Mouse (Mus musculus) spleen, postnatal 36 days (tissue): ENCODE measurements around the gene A930002H24Rik.
"Not testable (repeated sequence)": the region's sequence is repeated elsewhere in the genome, so short reads cannot be mapped to it uniquely, and the experiment has no call there.

Experiments
- DNase-seq, 2 experiments: peaks; one replicate each; pipeline ENCODE4 v3.0.0; 2022; ENCODE audit warnings: low spot score in 2 of 2, mixed read lengths in 1 of 2

Gene A930002H24Rik

DNA sequence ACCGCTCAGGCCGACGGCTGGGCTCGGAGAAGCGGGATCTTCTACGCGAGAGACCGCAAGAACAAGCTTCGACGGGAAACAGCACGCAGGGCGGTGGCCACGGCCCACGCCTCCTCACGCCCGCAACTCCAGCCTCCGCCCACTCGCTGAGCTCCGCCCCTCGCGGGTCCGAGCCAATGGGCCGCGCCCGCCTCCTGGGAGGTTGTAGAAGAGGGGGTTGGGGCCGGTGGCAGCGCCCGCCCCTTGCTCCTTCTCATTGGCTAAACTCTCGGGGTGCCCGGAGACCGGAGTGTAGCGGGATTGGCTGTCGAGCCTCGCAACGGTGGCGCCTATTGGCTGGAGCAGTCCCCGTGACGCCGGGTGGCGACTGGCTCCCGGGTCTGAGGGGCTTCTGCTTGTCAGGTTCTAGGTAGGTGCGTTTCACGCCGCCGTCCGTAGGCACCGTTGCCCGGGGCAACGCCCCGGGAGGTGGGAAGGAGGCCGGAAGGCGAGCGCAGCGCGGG is at the start of gene A930002H24Rik:
TSS of gene A930002H24Rik (minus strand) at position 145 of the 503 bp plus-strand sequence.
- peak; percentile 91 to 92 for DNase-seq

DNA sequence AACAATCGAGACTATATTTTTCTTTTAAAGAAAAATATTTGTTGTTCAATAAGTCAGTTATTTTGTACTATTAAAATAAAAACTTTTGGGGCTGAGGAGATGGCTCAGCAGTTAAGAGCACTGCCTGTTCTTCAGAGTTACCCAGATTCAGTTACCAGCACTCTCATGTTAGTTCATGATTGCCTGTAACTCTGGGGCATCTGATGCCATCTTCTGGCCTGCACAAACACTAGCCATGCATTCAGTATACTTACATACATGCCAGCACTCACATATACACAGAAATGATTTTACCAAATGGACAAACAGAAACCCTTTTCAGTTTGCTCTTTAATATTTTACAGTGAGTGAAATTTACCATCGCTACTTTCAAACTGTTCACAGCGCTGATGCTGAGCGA is 45.7 kb upstream of the A930002H24Rik start:
- no peak for DNase-seq

GRCm38 (mm10) chr17:63897050-63897449 is 33.5 kb upstream of the A930002H24Rik start:
- DNase-seq, result no peak

DNA sequence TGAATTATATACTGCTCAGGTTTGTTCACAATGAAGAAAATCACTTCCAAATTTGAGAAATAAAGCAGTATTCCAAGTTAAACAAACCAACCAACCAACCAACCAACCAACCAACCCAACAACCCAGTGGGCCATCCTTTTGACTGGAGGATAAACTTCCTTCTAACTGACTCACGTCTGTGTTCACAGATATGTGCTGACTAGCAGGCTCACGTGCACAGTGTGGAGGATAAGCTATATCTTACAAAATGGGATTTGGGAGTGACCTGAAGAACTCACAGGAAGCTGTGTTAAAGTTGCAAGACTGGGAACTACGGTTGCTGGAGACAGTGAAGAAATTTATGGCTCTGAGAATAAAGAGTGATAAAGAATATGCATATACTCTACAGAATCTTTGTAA is 32.2 kb upstream of the A930002H24Rik start:
- DNase-seq, result no peak

DNA sequence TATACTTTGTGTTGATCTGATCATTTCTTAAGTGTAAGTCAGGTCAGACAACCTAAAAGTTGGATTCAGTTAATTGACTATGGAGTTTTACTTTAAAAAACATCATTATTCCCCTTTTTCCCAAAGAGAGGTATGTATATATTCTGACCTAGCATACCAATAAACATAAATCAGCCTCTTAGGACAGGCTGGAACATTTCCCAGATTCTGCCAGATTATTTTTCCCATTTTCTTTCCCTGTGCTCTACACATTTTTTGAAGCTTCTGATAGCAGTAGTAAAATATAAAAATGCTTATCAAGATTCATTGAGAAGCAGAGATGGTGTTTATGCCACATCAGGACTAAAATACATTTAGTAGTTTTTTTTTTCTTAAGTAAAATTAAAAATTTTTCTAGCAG is 27.0 kb upstream of the A930002H24Rik start:
- no peak for DNase-seq

GRCm38 (mm10) chr17:63886988-63887387 is 23.4 kb upstream of the A930002H24Rik start:
- no peak for DNase-seq

DNA sequence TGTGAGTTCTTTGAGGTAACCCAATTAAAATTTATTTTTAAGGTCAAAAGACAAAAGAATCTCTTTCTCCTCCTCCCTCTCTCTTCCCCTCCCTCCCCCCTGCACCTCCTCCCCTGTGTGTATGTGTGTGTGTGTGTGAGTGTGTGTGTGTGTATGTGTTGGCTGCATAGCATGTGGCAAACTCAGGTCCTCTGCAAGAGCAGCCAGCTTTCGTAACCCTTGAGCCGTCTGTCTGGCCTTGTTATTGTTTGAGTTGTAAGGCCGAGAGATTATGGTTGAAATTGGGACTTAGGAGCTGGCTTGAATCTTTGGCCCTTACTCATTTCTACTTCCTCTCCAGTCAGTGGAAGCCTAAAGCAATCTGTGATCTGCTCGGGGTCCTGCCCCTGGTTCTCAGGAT is 16.4 kb upstream of the A930002H24Rik start:
- no peak for DNase-seq

DNA sequence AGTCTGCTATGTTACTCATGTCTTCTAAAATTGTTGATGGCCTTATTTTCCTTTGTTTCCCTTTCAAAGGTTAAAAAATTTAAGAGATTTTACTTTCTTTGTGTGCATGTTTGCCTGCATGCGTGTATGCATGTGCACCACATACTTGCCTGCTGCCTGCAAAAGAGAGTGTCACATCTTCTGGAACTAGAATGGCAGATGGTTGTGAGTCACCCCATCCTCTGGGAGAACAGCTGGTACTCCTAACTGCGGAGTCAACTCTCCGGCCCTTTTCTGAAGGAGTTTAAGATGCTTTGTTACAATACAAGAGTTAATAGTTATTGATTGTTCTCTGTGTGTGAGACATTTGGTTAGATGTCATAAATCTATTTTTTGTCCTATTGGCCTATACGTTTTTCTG is 15.3 kb upstream of the A930002H24Rik start:
- no peak for DNase-seq

- no peak for DNase-seq
These were observed 8.2 kb upstream of the A930002H24Rik start for GRCm38 (mm10) chr17:63871773-63872172.

DNA sequence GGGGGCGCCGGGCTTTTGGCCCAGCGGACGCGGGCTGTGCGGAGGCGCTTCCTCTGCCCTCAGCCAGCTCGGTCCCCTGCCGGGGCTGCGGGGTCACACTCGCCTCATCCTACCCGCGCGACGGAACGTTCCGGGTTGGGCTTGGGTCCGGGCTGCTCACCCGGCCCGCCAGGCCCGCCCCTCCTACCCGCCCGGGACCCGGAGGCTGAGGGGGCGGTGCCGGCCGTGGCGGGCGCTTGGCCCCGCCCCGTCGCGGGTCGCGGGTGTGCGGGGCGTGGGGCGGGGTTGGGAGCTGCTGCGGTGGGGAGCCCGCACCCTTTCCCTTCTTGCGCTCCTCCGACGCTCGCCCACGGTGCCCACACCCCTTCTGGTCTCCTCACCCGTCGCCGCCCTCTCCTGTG is 580 bp upstream of the A930002H24Rik start:
- DNase-seq, result no peak

- no peak for DNase-seq
These were observed 470 bp downstream of the A930002H24Rik start, which contains the start of gene Fer for GRCm38 (mm10) chr17:63863012-63863630. Fer (plus strand) TSS chr17:63863062.

GRCm38 (mm10) chr17:63862399-63862798 is 1.2 kb downstream of the A930002H24Rik start:
- DNase-seq, result no peak

DNA sequence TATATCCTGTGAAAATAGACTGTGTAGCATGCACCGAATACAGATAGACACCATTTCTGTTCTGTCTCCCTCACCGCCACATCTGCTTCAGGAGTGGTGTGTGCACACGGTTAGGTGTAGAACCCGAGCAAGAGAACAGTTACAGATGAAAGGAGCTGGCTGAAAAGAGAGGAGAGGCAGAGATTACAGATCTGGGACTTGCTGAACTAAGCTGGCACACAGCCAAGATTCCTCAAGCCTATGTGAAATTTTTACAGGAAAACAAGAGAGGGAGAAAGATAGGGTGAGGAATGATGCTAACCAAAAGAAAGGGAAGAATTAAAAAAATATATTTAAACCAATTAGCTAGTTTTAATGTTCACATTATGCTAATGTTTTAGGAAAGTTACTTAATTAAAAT is 2.6 kb downstream of the A930002H24Rik start:
- no peak for DNase-seq

- no peak for DNase-seq
These were observed 6.5 kb downstream of the A930002H24Rik start for GRCm38 (mm10) chr17:63857023-63857544.

- peak; percentile 42 to 45 for DNase-seq
These were observed 13.6 kb downstream of the A930002H24Rik start for GRCm38 (mm10) chr17:63850016-63850415.

DNA sequence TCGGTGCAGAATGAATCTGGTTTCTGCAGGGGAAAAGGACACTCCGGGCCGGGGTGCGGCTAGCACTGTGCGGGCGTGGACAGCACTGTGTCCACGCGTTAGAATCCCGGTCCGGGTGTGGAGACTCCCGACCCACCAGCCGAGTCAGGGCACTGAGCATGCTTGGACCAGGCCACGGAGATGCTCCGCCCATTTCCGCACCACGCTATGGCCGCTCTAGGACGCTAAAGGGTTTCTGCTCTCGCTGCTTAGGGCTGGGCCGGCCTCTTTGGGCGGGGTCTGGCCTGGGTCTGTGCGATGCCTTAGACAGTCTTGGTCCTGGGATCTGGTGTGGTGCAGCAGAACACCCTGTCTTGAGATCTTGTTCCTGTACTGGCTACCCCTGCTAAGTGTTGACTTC is 14.0 kb downstream of the A930002H24Rik start:
- peak; percentile 53 to 54 for DNase-seq

DNA sequence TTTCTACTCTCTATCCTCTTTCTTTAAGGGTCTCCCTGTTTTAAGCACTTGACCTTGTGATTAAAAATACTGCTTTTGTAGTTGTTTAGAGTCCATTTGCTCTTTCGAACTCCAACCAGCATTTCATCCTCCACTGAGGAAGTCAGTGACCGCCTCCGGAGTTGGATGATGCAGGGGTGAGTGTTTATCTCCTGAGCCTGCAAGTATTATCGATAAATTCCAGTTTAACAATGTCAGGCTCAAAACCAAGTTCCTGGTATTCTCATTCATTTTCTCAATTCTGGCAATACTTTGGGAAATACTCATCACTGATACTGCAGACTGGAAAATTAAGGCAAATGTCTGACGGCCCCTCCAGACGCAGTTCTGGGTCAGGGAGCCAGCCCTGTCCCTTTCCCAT is 14.4 kb downstream of the A930002H24Rik start:
- no peak for DNase-seq

DNA sequence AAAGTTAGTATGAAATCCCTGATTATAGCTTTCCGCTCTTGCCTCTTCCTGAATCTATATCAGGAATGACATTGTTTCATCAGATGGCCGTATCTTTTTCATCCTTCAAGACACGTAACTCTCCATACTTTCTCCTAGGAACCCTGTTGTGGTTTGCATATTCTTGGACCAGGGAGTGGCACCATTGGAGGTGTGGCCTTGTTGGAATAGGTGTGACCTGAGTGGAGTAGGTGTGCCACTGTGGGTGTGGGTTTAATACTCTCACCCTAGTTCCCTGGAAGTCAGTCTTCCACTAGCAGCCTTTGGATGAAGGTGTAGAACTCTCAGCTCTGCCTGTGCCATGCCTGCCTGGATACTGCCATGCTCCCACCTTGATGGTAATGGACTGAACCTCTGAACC is 17.8 kb downstream of the A930002H24Rik start:
- DNase-seq, result not testable (repeated sequence)

DNA sequence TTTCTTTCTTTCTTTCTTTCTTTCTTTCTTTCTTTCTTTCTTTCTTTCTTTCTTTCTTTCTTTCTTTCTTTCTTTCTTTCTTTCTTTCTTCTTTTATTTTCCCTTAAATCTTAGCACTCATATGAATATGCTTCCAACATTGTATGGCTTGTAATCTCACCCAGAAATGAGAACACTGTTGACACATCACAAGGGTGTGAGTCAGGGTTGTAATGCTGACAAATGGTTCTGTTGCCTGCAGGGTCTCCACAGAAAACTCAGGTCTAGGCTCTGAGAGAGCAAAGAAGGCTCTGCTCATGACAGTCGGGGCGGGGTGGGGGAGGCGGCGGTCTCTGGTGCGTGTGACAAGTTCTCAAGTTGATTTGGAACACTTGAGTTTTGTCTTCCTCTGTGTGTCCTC is 18.7 kb downstream of the A930002H24Rik start:
- no peak for DNase-seq

- DNase-seq, result no peak
These were observed 21.4 kb downstream of the A930002H24Rik start for GRCm38 (mm10) chr17:63842226-63842625.

- DNase-seq, result no peak
These were observed 23.8 kb downstream of the A930002H24Rik start for GRCm38 (mm10) chr17:63839636-63840269.

- DNase-seq, result no peak
These were observed 25.4 kb downstream of the A930002H24Rik start for GRCm38 (mm10) chr17:63838144-63838543.

- no peak for DNase-seq
These were observed 26.9 kb downstream of the A930002H24Rik start for GRCm38 (mm10) chr17:63836641-63837040.
